Mouse (Mus musculus): ENCODE measurements around the gene Gm17349.
A peak's percentile ranks its signal among the peaks of the same experiment; 100 is the strongest.

The Gm17349 gene

DNA sequence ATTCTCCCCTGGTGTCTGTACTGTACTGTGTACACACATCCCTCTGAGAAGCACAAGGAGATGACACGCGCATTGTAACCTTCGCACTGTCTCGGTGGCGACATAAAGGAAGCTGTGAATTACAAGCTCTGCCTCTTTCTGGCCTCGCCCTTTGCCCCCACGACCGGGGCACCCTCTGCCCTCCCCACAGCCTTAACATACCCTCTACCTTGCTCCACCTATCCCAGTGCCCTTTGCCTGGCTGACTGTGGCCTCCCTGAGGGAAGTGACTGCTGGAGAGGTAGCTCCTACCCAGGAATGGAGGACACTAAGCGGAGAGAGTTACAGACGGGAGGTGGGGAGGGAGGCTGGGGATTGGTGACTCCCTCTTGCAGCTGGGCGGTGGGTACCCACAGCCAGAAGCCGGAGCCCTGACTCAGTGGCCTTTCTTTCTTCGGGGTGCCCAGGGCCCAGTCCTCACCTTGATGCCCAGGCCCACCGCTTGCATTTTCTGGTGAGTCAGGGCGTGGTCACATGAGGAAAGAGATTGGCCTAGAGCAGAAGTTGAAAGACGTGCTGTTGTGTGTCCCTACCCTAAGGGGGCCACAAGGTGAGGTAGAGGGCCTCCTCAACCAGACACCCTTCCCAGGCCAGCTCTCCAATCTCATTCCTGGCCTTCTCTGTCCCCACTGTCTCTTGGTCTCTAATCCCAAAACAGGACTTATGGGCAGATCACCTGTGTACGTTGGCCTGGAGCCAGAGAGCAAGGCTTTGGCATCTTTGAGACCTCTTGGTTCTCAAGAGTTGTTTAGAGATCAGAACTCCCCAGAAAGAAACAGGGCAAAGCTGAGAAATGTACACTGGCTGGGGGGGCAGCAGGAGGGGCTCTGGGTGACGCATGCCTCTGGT, 4.8 kb downstream of the Gm17349 start:
- ATAC-seq (ENCODE audit: low TSS enrichment): no peak

DNA sequence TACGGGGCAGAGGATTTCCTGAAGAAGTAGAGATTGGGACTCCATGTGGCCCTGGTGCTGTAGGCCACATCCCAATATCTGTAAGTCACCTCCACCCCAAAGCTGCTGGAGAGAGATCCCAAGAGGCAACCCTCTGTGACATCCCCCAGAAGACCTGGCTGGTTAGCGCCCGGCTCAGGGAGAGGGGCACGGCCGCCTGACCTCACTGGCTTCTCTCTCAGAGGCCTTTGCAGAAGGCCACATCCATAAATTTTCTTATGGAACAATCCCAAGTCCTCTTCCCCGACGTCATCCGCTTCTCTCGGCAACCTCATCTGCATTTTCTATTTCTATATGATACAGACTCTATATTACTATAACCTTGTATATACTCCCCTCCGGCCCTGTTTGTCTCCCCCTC, 5.6 kb downstream of the Gm17349 start:
- ATAC-seq (ENCODE audit: low TSS enrichment): no peak

DNA sequence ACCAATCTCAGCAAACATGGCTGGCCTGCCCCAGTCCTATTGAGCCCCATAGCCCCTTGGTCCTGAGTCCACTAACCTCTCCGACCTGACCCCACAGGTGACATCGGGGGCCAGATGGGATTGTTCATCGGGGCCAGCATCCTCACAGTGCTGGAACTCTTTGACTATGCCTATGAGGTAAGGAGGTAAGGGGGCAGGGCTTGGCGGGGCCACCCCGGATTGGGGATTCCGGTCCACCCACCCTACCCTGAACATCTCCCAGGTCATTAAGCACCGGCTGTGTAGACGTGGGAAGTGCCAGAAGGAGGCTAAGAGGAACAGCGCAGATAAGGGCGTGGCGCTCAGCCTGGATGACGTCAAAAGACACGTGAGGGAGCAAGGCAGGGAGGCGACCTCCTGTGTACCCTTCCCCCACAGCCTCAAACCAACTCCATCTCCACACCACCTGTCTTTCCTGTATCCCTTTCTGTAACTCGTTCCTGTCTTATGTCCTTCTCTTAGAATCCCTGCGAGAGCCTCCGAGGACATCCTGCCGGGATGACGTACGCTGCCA, 6.7 kb downstream of the Gm17349 start:
- 0 out of 2 replicates have a peak, but pooled peaks have one; percentile 10 for ATAC-seq (ENCODE audit: low TSS enrichment)

DNA sequence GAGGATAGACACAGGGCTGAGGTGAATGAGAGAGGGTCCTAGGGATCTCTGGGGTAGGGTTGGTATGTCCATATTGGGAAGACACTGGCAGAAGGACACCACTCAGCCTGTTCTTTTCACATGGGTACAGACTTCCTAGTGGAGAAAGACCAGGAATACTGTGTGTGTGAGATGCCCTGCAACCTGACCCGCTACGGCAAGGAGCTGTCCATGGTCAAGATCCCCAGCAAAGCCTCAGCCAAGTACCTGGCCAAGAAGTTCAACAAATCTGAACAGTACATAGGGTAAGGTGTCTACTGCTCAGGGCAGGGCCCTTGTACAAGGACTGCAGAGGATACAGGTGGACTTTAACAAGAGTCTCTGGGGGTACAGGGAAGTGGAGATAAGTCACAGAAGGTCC, 8.0 kb downstream of the Gm17349 start:
- no peak for ATAC-seq (ENCODE audit: low TSS enrichment)

DNA sequence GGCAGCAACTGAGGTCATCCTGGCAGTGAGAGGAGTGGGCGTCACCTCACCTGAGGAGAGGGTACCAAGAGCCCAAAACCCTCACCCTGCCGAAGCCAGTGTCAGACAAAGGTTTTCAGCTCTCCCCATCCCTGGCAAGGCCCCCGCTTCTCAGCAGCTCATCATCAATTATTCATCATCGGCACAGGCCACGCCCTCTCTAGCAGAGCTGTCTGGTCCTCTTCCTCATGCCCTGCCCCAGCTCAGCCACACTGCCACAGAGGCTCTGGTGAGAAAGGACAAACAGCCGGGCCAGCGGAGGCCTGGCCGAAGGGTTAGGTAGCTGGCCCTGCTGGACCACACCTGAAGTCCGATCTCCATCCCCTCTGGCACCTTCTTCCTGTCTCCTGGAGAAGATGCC, 13.3 kb downstream of the Gm17349 start:
- no peak for ATAC-seq (ENCODE audit: low TSS enrichment)

DNA sequence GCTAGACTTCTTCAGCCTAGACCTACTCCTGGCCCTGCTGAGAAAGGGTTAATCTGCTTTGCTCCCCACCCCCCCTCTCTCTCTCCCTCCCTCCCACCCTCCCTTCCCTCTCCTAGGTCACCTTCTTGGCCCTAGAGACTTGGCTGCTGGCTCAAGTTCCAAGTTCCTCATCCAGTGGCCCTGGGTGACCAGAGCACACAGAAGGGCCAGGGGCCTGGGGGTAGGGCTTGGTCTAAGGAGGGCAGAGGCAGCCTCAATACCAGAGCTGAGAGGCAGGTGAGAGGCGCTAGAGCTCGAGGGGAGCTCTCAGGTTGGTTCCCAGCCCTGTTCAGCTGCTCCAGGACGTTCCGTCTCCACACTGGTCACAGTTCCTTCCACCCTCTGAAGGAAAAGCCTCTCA, 14.4 kb downstream of the Gm17349 start:
- no peak for ATAC-seq (ENCODE audit: low TSS enrichment)

DNA sequence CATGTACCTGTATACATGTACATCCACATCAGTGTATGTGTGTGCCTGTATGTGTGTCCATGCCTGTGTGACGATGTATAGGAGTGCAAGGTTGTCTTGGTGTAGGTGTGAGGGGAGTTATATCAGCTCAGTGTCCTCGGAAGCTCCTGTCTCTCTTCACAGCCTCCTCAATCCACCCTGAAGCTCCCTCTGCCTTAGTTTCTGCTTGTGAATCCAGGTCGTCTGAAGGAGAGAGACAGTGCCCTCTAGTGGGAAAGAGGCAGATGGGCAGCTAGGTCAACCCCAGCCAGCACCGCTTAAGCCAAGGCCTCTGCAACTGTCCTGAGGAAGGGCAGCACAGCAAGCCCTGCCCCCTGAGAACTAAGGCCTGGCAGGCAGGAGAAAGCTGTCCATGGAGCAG, 16.6 kb downstream of the Gm17349 start:
- peak; percentile 79 for ATAC-seq (ENCODE audit: low TSS enrichment)

DNA sequence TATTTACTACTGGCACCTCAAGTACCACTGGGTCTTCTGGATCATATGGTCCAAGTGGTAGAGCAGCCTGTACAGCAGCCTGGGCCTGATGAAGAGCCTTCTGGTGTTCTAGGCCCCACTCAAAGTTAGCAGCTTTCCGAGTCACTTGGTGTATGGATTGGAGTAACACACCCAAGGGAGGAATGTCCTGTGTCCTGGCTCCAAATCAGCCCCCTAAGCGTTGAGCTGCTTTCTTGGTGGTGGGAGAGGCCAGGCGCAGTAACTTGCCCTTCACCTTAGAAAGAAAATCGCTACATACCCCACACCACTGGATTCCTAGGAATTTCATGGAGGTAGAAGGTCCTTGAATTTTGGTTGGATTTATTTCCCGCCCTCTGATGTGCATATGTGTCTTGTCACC, 21.1 kb downstream of the Gm17349 start:
- no peak for ATAC-seq (ENCODE audit: low TSS enrichment)

DNA sequence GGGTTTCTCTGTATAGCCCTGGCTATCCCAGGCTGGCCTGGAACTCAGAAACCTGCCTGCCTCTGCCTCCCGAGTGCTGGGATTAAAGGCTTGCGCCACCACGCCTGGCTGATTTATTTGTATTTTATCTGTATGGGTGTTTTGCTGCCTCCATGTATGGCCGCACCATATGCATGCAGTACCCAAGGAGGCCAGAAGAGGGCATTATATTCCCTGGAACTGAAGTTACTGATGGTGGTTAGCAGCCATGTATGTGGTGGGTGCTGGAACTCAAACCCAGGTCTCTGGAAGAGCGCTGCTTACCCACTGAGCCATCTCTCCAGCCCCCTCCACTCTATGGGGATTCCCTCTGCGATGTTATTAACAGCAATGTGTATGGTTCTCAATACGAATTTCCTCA, 22.4 kb downstream of the Gm17349 start:
- ATAC-seq (ENCODE audit: low TSS enrichment): no peak

DNA sequence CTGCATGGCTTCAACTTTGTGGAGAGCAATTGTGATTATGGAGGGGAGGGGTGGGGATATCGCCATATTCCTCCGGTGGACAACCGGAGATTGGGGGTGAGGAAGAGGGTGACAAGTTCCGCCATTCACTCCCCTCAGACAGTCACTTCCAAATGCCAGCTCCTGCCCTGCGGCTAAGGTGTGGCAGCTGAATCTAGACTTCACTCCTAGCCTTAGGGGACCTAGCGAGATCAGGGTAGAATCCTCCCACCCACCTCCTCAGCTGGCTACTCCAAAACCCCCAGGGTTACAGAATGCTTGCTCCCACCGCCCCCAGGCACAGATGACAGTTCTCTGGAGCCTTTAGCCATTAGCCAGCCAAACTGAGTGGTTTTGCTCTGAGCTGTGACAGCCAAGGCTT, 26.3 kb downstream of the Gm17349 start:
- ATAC-seq (ENCODE audit: low TSS enrichment): no peak

DNA sequence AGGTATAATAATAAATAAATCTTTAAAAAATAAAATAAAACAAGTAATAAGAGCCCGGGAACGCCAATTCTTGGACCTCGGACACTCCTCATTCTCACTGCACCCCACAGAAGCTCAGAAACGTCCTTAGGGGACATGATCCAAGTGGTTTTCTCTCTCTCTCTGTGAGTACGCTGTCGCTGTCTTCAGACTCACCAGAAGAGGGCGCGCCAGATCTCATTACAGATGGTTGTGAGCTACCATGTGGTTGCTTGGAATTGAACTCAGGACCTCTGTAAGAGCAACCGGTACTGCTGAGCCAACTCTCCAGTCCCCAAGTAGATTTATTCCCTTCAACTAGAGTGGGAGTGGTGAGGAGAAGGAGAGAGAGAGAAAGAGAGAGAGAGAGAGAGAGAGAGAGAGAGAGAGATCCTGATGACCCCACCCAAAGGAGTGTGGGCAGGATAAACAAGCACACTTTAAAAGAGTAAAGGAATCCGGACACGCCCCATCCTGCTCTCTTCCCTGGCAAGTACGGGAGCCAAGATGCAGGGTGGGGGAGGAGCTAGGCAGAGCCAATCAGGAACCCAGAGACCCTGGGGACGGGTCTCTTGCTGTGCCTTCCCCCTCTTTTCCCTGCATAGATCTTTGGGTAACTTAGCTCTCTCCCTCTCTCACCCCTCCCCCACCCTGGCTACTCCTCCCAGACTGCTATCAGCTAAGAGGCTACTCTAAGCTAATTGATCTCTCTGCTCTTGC, 27.1 kb downstream of the Gm17349 start:
- ATAC-seq (ENCODE audit: low TSS enrichment): no peak

DNA sequence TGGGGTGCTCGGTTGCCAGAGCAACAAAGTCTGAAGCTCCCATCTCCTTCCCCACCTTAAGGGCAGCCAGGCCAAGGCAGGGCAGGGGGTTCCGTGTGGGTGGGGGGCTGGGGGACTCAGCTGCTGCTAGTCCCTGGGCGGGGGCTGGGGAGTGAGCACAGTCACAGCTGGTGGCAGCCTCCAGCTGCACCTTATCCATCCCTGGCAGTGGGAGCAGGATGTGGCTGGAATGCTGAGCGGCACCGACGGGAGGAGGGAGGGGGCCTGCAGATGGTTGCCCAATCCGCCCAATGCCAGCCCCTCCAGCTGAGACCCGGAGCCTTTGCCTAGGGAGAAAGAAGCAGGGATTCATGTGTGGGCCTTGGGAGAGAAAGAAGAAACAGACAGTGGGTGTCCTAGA, 28.2 kb downstream of the Gm17349 start:
- 0 out of 2 replicates have a peak, but pooled peaks have one; percentile 38 for ATAC-seq (ENCODE audit: low TSS enrichment)

DNA sequence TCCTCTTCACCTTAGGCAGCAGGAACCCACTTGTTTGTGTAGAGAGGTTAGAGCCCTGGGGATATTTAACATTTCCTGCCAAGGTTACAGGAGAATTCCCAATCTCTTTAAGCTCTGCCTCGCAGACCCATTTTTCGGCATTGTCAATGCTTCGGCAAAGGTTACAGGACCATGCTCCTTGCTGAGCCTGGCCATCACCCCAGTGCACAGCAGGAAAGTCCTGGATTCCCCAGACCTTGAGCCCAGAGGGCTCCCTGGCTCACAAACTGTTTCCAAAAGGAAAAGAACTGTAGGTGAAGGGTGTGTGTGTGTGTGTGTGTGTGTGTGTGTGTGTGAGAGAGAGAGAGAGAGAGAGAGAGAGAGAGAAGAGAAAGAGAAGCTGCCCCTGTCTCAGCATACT, 30.4 kb downstream of the Gm17349 start:
- ATAC-seq (ENCODE audit: low TSS enrichment): no peak

DNA sequence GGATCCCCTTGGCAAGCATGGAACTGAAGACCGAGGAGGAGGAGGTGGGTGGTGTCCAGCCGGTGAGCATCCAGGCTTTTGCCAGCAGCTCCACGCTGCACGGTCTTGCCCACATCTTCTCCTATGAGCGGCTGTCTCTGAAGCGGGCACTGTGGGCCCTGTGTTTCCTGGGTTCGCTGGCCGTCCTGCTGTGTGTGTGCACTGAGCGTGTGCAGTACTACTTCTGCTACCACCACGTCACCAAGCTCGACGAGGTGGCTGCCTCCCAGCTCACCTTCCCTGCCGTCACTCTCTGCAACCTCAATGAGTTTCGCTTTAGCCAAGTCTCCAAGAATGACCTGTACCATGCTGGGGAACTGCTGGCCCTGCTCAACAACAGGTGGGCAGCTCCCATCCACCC, 33.5 kb downstream of the Gm17349 start:
- peak; percentile 25; the same call in 1 of the 2 replicates for ATAC-seq (ENCODE audit: low TSS enrichment)

DNA sequence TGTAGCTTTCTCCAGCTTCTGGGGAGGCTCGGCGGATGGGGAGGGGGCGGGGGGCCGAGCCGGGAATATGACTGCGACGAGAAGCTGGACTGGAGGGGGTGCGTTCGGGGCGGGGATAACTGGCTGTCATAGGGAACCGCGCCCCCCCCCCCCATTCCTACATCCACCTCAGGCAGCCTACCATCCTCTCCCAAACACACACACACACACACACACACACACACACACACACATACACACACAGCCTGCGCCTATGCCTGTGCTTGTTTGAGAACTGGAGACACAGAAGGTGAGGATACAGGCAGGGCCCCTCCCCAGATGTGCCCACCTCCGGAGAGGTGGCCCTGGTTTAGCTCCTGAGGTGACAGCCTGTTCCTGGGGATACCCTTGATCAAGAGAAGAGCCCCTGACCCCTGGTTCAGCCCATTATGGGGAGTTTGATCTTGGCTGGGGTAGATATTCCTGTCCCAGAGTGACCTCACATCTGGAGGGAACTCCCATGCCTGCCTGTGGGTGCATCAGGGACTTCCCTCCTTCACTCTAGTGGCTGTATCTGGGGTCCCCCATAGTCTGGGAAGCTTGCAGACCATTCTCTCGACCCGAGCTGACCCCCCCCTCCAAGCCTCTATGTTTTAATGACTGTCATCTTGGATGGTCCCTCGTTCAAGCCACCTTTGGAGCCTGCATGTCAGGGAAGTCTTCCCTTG, 34.2 kb downstream of the Gm17349 start:
- ATAC-seq (ENCODE audit: low TSS enrichment): peak; percentile 18; the same call in 1 of the 2 replicates

DNA sequence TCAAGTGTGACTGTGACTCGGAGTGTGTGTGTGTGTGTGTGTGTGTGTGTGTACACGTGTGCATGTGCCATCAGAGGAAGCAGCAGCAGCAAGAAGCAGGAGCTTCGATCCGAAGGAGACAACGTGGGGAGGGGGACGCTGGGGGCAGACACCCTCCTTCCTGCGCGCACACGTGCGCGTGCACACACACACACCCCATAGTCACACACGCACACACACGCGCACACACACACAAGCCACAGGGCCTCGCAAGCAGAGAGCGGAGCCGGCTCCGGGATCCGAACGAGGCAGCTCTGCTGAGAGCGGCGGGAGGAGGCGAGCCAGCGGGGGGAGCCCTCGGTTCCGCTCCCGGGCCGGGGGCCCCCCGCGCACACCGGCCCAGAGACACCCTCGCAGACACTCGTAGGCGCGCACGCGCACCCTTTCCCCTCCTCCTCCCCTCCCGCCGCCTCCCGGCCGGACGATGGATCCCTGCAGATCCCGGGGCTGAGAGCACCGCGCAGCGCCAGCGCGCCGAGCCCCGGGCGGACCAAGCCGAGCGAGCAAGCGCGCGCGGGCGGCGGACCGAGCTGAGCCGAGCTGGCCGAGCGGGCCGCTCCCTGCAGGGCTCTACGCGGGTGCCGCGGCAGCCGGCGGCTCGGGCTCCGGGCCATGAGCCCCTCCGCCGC, 35.0 kb downstream of the Gm17349 start, which contains the start of gene Asic1:
Asic1 (plus strand) TSS at position 215 of the 668 bp plus-strand sequence.
- ATAC-seq (ENCODE audit: low TSS enrichment): peak; percentile 64

DNA sequence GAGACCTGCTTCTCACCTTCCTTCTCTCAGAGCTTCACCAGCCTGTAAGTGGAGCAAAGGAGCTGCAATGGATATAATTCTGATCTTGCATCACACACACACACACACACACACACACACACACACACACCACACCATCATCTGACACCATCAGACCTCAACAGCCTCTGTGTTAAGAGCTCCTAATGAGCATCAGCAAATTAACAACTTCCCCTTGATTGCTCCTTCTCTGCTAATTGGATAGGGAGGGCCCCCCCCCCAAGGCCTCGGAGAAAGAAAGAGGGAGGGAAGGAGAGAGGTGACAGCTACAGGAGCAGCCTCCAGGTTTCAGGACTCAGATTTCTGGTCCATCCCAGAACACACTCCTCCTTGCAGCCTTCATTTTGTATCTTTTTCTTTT, 35.9 kb downstream of the Gm17349 start:
- ATAC-seq (ENCODE audit: low TSS enrichment): no peak

DNA sequence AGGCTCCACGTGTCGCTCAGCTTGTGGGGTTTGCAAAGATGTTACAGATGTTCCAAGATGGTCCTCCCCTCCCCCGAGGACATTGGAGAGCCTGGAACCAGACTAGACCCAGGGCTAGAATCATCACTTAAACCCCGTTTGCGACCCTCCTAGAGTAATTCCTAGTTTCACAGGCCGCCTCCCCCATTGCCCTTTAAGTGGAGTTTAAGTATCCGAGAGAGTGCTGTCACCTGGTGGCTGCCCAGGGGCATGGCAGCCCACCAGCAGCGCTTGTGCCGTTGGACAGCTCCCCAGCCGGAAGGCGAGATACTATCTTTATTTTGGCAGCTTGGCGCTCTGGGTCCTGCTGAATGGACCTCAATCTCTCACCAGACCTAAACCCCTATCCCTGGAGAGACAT, 36.4 kb downstream of the Gm17349 start:
- peak; percentile 11; the same call in 1 of the 2 replicates for ATAC-seq (ENCODE audit: low TSS enrichment)

DNA sequence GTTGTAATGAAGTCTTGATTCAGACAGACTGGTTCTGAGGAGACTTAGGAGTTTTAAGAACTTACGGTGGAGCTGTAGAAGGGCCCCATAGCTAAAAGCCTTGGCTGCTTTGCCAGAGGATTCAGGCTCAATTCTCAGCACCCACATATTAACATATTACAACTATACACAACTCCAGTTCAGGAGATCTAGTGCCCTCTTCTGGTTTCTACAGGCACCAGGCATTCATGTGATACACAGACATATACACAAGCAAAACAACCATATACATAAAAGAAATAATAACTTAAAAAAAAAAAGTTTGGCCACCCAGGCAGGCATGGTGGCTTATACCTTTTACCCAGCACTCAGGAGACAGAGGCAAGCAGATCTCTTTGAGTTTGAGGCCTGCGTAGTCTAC, 37.7 kb downstream of the Gm17349 start:
- ATAC-seq (ENCODE audit: low TSS enrichment): no peak

DNA sequence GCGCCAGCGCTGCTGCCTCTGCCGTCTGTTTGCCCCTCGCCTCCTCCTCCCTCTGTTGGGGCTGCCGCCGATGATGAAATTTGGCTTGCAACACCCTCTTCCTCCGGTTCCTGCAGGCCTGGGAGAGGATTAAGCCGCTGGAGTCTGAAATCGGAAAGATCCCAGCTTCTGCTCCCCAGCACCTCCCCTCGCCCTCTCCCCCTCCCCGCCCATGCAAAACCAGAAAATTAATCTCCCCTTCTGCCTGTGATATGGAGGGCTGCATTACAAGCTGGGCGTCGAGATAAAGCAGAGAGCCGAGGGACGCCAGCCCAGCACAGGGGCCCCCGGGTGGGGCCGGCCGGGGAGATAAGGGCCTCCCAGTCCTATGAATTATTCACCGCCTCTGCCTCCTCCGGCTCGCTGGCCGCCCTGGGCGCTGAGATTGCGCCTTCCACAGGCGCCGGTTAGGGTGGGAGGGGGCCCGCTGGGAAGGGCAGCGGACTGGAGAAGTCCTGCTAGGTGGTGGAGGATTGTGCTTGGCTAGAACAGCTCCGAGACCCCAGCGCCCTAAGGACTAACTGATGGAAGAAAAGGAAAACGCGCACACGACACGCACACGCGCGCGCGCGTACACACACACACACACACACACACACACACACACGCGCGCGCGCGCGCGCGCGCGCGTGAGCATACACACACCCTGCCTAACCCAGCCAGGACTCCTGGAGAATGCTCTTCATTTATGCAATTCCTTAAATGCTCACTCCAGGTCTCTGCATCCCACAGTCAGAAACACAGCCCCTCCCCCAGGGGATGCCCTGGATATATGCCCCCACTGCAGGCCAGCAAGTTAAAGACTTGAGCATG, 40.5 kb downstream of the Gm17349 start:
- peak; percentile 75 for ATAC-seq (ENCODE audit: low TSS enrichment)

Measured in frontal cortex, adult (tissue).